9 mouse cellular contexts compared by ENCODE assay signal in genomic region chr17:37210884-37211768, GRCm38 (mm10). TPM values are rescaled to one million over a fixed set of nuclear protein-coding genes. Genes with fewer than 3 reads are reported as not detected.
DNase-seq lines count a peak whose midpoint lies in the region; ATAC-seq and TF ChIP-seq lines count a peak whose summit lies in the region.
"Had no signal": no experiment of that assay in that cellular context is flagged by ENCODE, and none has a peak within 500 bp of the region (broad histone marks: within the 10 kb centered on the region; RNA-seq: fewer than 3 reads in every experiment).

No protein-coding gene starts in this region.

- no peaks in the 10 kb centered on the region for H3K27me3 ChIP-seq in testis, adult 2 months (ENCODE audit: control insufficient read depth, insufficient read depth, low read length)
- peaks cover 35% of the 10 kb centered on the region for H3K27me3 ChIP-seq in limb, embryonic 10.5 days (ENCODE audit: low read depth, poor library complexity, severe bottlenecking)

- 19% methylated on average over 40 of the region's 40 CpGs for whole genome bisulfite sequencing in limb, embryonic 10.5 days

- no peaks in the 10 kb centered on the region for H3K9me3 ChIP-seq in limb, embryonic 10.5 days (replicated peaks)

- no peaks in the 10 kb centered on the region for H3K36me3 ChIP-seq in testis, adult 2 months (ENCODE audit: control insufficient read depth, insufficient read depth, low read length)
- H3K36me3 ChIP-seq in limb, embryonic 10.5 days = no peaks in the 10 kb centered on the region

- ATAC-seq in cerebellum, adult (ENCODE audit: insufficient number of reproducible peaks, low FRiP score, low TSS enrichment) = 0 out of 2 replicates have a peak, but pooled peaks have one; percentile 36

- TF ChIP-seq POLR2A in testis, adult 2 months (IDR thresholded peaks at IDR 0.05; ENCODE audit: control insufficient read depth, low read depth, low read length) = no peak

- no peak for DNase-seq in cerebellum, adult 8-10 months
- no peak for DNase-seq in testis, postnatal 14 days (ENCODE audit: low spot score)
- peak; percentile 35 for DNase-seq in limb, embryonic 10.5 days (ENCODE audit: low spot score)
- peak; percentile 11 for DNase-seq in right cerebral cortex, postnatal 4 days
- DNase-seq in urinary bladder, postnatal 25 days (ENCODE audit: low spot score) = no peak
- DNase-seq in spleen, adult 18-20 months = no peak

- no peak overlapping the region for H3K27ac ChIP-seq in testis, adult 2 months (ENCODE audit: control insufficient read depth, insufficient read depth, low read depth, low read length)
- no peak overlapping the region for H3K27ac ChIP-seq in limb, embryonic 10.5 days

- peak overlapping the region; percentile 6 for H3K4me3 ChIP-seq in testis, adult 2 months (ENCODE audit: control insufficient read depth, low read depth, low read length)
- peak overlapping the region; percentile 42 for H3K4me3 ChIP-seq in limb, embryonic 10.5 days

- H3K4me1 ChIP-seq in testis, adult 2 months (ENCODE audit: control insufficient read depth, insufficient read depth, low read length) = peaks cover 3% of the 10 kb centered on the region; the same call in 1 of the 2 replicates
- peaks cover 6% of the 10 kb centered on the region for H3K4me1 ChIP-seq in limb, embryonic 10.5 days

- no peak for TF ChIP-seq CTCF in testis, adult 2 months (IDR thresholded peaks at IDR 0.05; ENCODE audit: control insufficient read depth, insufficient read depth, insufficient replicate concordance, low read depth, low read length)

RNA-seq across cellular contexts. Expression of gene Olfr95, which starts 1.8 kb away (rescaled TPM):
- polyA plus RNA-seq in testis, adult 2 months (2012; rRNA removed) = not detected in 2 replicates
- not detected in 2 replicates for polyA plus RNA-seq in limb, embryonic 10.5 days (2016; fragmentation: Nextera tagmentation; extraction: Ambion mirVana)
- polyA plus RNA-seq: lung, embryonic 16.5 days had no signal

RNA-seq across cellular contexts. Expression of gene Olfr96, which starts 8.8 kb away (rescaled TPM):
- polyA plus RNA-seq in testis, adult 2 months (2012; rRNA removed) = not detected in 2 replicates
- not detected in 2 replicates for polyA plus RNA-seq in limb, embryonic 10.5 days (2016; fragmentation: Nextera tagmentation; extraction: Ambion mirVana)
- polyA plus RNA-seq: lung, embryonic 16.5 days had no signal

RNA-seq across cellular contexts. Expression of gene Olfr94, which starts 10.3 kb away (rescaled TPM):
- not detected in 2 replicates for polyA plus RNA-seq in testis, adult 2 months (2012; rRNA removed)
- polyA plus RNA-seq in limb, embryonic 10.5 days (2016; fragmentation: Nextera tagmentation; extraction: Ambion mirVana) = not detected in 2 replicates
- polyA plus RNA-seq: lung, embryonic 16.5 days had no signal

RNA-seq across cellular contexts. Expression of gene Ubd, which starts 17.4 kb away (rescaled TPM):
- not detected in 2 replicates for polyA plus RNA-seq in testis, adult 2 months (2012; rRNA removed)
- not detected in 2 replicates for polyA plus RNA-seq in limb, embryonic 10.5 days (2016; fragmentation: Nextera tagmentation; extraction: Ambion mirVana)

RNA-seq across cellular contexts. Expression of gene Olfr97, which starts 26.0 kb away (rescaled TPM):
- polyA plus RNA-seq in testis, adult 2 months (2012; rRNA removed) = 0.08 TPM in 1 of 2 replicates, not detected in the other
- polyA plus RNA-seq in limb, embryonic 10.5 days (2016; fragmentation: Nextera tagmentation; extraction: Ambion mirVana) = not detected in 2 replicates
- polyA plus RNA-seq: lung, embryonic 16.5 days had no signal

Comparison
In these comparisons a context has a peak if more than half of its experiments do, and no peak if none do; other contexts are left out.
1. DNase-seq: peak in limb, embryonic 10.5 days (single experiment) and right cerebral cortex, postnatal 4 days (single experiment); none in cerebellum, adult 8-10 months (single experiment), testis, postnatal 14 days (single experiment), urinary bladder, postnatal 25 days (single experiment) and spleen, adult 18-20 months (0 of 2).